Mouse (Mus musculus) forebrain, embryonic 11.5 days (tissue): ENCODE measurements around the gene Mthfd1l. TPM values are rescaled to one million over a fixed set of nuclear protein-coding genes. Genes with fewer than 3 reads are reported as not detected.

Source experiments
- ATAC-seq: fragments of 200-750 bp; cut with Nextera tagmentation; replicated peaks from 2 replicates; pipeline ENCODE4 v1.8.0; 2017; ENCODE audit warnings: moderate TSS enrichment; ENCODE audit not compliant: low FRiP score
- DNase-seq: peaks from one replicate; pipeline ENCODE4 v3.0.0-alpha.2; 2017; ENCODE audit warnings: low spot score
- H3K27ac ChIP-seq: fragments of 300-500 bp; sonication (generic); 2 replicates; pipeline ENCODE4 v1.5.1; 2014; ENCODE audit warnings: low read depth, low read length
- H3K27me3 ChIP-seq: fragments of 300-500 bp; sonication (generic); 2 replicates; pipeline ENCODE4 v1.6.1; 2014; ENCODE audit warnings: mild to moderate bottlenecking, low read length, mixed read lengths; ENCODE audit not compliant: control insufficient read depth, insufficient read depth
- H3K36me3 ChIP-seq: fragments of 300-500 bp; sonication (generic); 2 replicates; pipeline ENCODE4 v1.6.1; 2014; ENCODE audit warnings: mild to moderate bottlenecking, low read length, moderate library complexity, mixed read lengths; ENCODE audit not compliant: control insufficient read depth, insufficient read depth
- H3K4me1 ChIP-seq: fragments of 300-500 bp; sonication (generic); replicated peaks from 2 replicates; pipeline ENCODE4 v1.6.1; 2014; ENCODE audit warnings: low read length, mixed read lengths; ENCODE audit not compliant: control insufficient read depth, insufficient read depth
- H3K4me2 ChIP-seq: fragments of 300-500 bp; sonication (generic); 2 replicates; pipeline ENCODE4 v1.6.1; 2014; ENCODE audit warnings: low read depth, mild to moderate bottlenecking, low read length, moderate library complexity, mixed read lengths; ENCODE audit not compliant: severe bottlenecking
- H3K4me3 ChIP-seq: fragments of 300-500 bp; sonication (generic); 2 replicates; pipeline ENCODE4 v1.5.1; 2014; ENCODE audit warnings: low read depth, low read length
- H3K9ac ChIP-seq: fragments of 300-500 bp; sonication (generic); 2 replicates; pipeline ENCODE4 v1.6.1; 2014; ENCODE audit warnings: low read length
- H3K9me3 ChIP-seq: fragments of 300-500 bp; sonication (generic); 2 replicates; pipeline ENCODE4 v1.6.1; 2016; ENCODE audit warnings: low read length, mixed read lengths; ENCODE audit not compliant: control insufficient read depth
- WGBS: fragments of 180-500 bp; shearing (Covaris S2); extraction: QIAGEN DNeasy Blood & Tissue Kit; methylation state at CpG from one replicate; pipeline ENCODE4 v1.1.7; 2014; 5-methylcytosine and 5-hydroxymethylcytosine counted together
- polyA plus RNA-seq: library from polyadenylated mRNA; unstranded; fragments of >200 nt; fragmentation: Nextera tagmentation; extraction: Ambion mirVana; gene quantifications from 2 replicates; pipeline ENCODE4 v1.2.1, GENCODE M21; 2014

The Mthfd1l gene
- polyA plus RNA-seq, 1 experiment from 2014 or later: 16.6 TPM

DNA sequence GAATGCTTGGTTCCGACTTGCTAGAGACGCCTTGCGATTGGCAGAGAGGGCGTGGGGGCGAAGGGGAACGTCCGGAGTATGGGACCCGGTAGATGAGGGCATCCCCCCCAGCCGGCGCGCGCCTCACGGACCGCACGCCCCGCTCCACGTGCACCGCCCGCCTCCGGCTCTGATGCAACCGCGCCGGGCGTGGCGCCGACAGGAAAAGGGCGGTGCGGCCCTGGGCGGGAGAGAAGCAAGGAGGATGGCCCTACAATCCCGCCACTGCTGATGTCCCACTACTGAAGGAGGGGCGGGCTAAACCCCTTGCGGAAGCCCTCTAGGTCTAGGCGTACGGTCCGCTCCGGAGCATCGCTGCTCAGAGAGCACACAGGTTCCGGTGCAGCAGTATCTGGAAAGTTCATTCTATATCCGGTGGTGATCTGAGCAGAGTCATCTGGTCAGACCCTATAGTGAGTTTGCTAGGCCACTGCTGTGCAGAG lies 712 bp downstream of the Mthfd1l start:
- peak overlapping the region; percentile 67 for H3K9ac ChIP-seq
- ATAC-seq (peak; percentile 91), DNase-seq (peak; percentile 91)
- 0% methylated on average over 39 of the region's 39 CpGs for WGBS
- no peaks in the 10 kb centered on the region for H3K9me3 ChIP-seq
- peak overlapping the region; percentile 45 for H3K4me3 ChIP-seq
- peak overlapping the region; percentile 60 for H3K4me2 ChIP-seq
- no peaks in the 10 kb centered on the region for H3K36me3 ChIP-seq
- no peaks in the 10 kb centered on the region for H3K4me1 ChIP-seq
- no peaks in the 10 kb centered on the region for H3K27me3 ChIP-seq
- H3K27ac ChIP-seq: peak overlapping the region; percentile 78

DNA sequence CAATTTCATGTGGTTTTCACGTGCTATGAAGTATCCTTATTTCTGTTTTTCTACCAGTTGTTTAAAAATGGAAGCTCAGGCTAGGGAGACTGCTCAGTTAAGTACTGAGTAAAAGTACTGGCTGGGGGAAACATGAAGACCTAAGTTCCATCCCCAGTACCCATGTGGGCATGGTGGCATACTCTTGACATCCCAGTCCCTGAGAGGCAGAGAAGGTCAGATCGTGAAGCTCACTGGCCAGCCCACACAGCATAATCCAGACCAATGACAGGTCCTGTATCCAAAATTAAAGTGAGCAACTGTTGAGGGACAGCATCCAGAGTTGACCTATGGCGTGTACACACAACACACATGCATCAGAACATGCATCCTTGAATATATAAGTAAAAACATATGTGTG lies 1.5 kb downstream of the Mthfd1l start:
- Histone ChIP-seq H3K36me3 (peaks cover 3% of the 10 kb centered on the region; the same call in 1 of the 2 replicates), H3K9me3 (no peaks in the 10 kb centered on the region), H3K4me3 (no peak overlapping the region), H3K4me1 (no peaks in the 10 kb centered on the region), H3K27me3 (no peaks in the 10 kb centered on the region), H3K4me2 (no peak overlapping the region), H3K27ac (no peak overlapping the region), H3K9ac (no peak overlapping the region)
- WGBS: 73% methylated on average over 3 of the region's 3 CpGs
- ATAC-seq (no peak), DNase-seq (no peak)

DNA sequence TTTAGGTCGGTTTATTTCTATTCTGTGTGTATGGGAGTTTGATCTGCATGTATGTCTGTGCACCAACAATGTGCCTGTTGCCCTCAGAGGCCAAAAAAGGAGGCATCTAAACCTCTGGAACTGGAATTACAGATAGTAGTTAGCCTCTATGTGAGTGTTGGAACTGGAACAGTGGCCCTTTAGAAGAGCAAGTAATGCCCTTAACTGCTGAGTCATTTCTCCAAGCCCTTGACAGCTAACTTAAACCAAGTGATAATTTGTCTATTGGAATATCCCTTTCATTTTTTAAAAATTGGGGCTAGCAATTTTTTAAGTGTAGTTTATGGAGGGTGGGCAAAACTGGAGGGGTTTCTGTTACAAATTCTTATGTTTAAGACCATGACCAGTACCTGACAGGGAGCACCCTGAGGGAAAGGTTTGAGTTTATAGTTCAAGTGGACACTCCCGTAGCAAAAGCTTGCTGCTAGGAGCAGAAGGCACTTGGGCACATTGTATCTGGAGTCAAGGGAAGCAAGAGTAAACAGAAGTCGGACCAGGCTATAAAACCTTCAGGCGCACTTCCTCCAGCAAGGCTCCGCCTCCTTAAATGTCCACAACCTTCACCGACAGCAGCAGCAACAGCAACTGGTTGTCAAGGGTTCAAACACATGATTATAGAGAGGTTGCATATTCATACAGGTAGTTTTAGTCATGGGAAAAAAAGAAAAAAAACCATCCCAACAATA lies 3.1 kb downstream of the Mthfd1l start:
- no peaks in the 10 kb centered on the region for H3K9me3 ChIP-seq
- no peak overlapping the region for H3K27ac ChIP-seq
- H3K4me1 ChIP-seq: no peaks in the 10 kb centered on the region
- H3K36me3 ChIP-seq: peaks cover 7% of the 10 kb centered on the region; the same call in 1 of the 2 replicates
- no peak for ATAC-seq
- H3K27me3 ChIP-seq: no peaks in the 10 kb centered on the region
- no peak overlapping the region for H3K9ac ChIP-seq
- DNase-seq: no peak
- no peak overlapping the region for H3K4me2 ChIP-seq
- no peak overlapping the region for H3K4me3 ChIP-seq
- WGBS: 84% methylated on average over 6 of the region's 6 CpGs

DNA sequence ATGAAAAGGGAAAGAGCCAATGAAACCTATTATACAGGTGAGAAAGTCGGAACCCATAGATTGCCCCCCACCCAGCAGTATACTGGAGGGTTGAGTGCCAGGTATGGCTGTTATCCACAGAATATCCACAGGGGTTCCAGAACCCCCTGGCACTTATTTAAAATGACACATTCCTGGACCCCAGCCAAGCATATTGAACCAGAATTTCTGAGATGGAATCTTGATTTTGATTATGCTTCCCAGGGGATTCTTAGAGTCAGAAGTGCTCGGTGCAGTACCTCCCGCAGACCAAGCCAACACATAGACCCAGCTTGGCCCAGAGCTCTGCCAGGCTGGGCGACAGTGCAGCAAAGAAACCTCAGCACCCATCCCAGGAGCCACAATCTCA lies 3.7 kb downstream of the Mthfd1l start:
- ATAC-seq (no peak), DNase-seq (no peak)
- no peak overlapping the region for H3K4me3 ChIP-seq
- H3K9ac ChIP-seq: no peak overlapping the region
- WGBS: 92% methylated on average over 4 of the region's 4 CpGs
- no peaks in the 10 kb centered on the region for H3K27me3 ChIP-seq
- no peaks in the 10 kb centered on the region for H3K9me3 ChIP-seq
- no peak overlapping the region for H3K4me2 ChIP-seq
- no peaks in the 10 kb centered on the region for H3K4me1 ChIP-seq
- peaks cover 7% of the 10 kb centered on the region; the same call in 1 of the 2 replicates for H3K36me3 ChIP-seq
- H3K27ac ChIP-seq: no peak overlapping the region

GRCm38 (mm10) chr10:3978326-3978725 lies 5.4 kb downstream of the Mthfd1l start:
- H3K27ac ChIP-seq: no peak overlapping the region
- no peak for DNase-seq
- no peaks in the 10 kb centered on the region for H3K4me1 ChIP-seq
- 88% methylated on average over 3 of the region's 3 CpGs for WGBS
- ATAC-seq: no peak
- no peak overlapping the region for H3K4me3 ChIP-seq
- H3K9me3 ChIP-seq: no peaks in the 10 kb centered on the region
- H3K9ac ChIP-seq: no peak overlapping the region
- no peak overlapping the region for H3K4me2 ChIP-seq
- peaks cover 7% of the 10 kb centered on the region; the same call in 1 of the 2 replicates for H3K36me3 ChIP-seq
- no peaks in the 10 kb centered on the region for H3K27me3 ChIP-seq

GRCm38 (mm10) chr10:3978792-3979488 lies 6.0 kb downstream of the Mthfd1l start:
- ATAC-seq (no peak), DNase-seq (no peak)
- H3K27ac ChIP-seq: no peak overlapping the region
- no peaks in the 10 kb centered on the region for H3K4me1 ChIP-seq
- H3K9ac ChIP-seq: no peak overlapping the region
- H3K36me3 ChIP-seq: peaks cover 7% of the 10 kb centered on the region; the same call in 1 of the 2 replicates
- no peak overlapping the region for H3K4me2 ChIP-seq
- WGBS: 96% methylated on average over 5 of the region's 5 CpGs
- H3K9me3 ChIP-seq: no peaks in the 10 kb centered on the region
- H3K4me3 ChIP-seq: no peak overlapping the region
- no peaks in the 10 kb centered on the region for H3K27me3 ChIP-seq

GRCm38 (mm10) chr10:3980231-3980630 lies 7.3 kb downstream of the Mthfd1l start:
- H3K9me3 ChIP-seq: no peaks in the 10 kb centered on the region

DNA sequence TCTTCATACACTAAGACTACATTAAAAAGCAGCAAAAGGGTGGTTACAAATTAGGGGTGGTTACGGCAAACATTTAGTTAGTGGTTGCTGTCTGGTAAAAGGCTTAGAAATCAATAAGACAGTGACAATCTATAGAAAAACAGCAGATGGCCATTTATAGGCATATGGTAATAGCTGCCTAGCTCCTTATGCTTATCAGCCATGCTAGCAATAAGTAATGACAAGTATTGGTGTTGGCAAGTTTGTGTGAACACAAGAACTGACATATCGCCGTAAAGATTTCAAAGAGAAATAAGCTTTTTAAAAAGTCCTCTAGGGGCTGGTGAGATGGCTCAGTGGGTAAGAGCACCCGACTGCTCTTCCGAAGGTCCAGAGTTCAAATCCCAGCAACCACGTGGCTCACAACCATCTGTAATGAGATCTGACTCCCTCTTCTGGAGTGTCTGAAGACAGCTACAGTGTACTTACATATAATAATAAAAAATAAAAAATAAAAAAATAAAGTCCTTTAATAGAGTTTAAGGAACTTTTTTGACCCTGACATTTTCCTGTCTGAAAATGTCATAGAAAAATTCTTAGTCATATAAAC lies 17.5 kb downstream of the Mthfd1l start:
- no peak for DNase-seq
- Histone ChIP-seq H3K9ac (no peak overlapping the region), H3K27me3 (no peaks in the 10 kb centered on the region), H3K9me3 (no peaks in the 10 kb centered on the region), H3K4me1 (no peaks in the 10 kb centered on the region), H3K4me2 (no peak overlapping the region), H3K27ac (no peak overlapping the region), H3K36me3 (no peaks in the 10 kb centered on the region; the same call in 1 of the 2 replicates), H3K4me3 (no peak overlapping the region)
- no peak for ATAC-seq
- WGBS: 96% methylated on average over 6 of the region's 6 CpGs

More at GRCm38 (mm10) chr10:3980231-3980630, 7.3 kb downstream of the Mthfd1l start:
- 96% methylated on average over 4 of the region's 4 CpGs for WGBS
- Histone ChIP-seq H3K36me3 (peaks cover 7% of the 10 kb centered on the region; the same call in 1 of the 2 replicates), H3K4me2 (no peak overlapping the region), H3K4me3 (no peak overlapping the region), H3K27me3 (no peaks in the 10 kb centered on the region), H3K4me1 (no peaks in the 10 kb centered on the region), H3K27ac (no peak overlapping the region), H3K9ac (no peak overlapping the region)
- no peak for DNase-seq
- ATAC-seq: no peak
